Mouse (Mus musculus) forebrain, embryonic 14.5 days (tissue): Measurements from ENCODE around the gene Ing4. TPM values are rescaled to one million over a fixed set of nuclear protein-coding genes. Genes with fewer than 3 reads are reported as not detected.

Experiments used
- ATAC-seq: fragments of 200-750 bp; cut with Nextera tagmentation; 2 replicates; pipeline ENCODE4 v1.8.0; 2017; ENCODE audit warnings: mild to moderate bottlenecking, moderate library complexity
- DNase-seq: peaks from one replicate; pipeline ENCODE4 v3.0.0-alpha.2; 2015; ENCODE audit warnings: low spot score
- H3K27ac ChIP-seq: fragments of 300-500 bp; sonication (generic); 2 replicates; pipeline ENCODE4 v1.5.1; 2014; ENCODE audit warnings: low read depth, mild to moderate bottlenecking, control low read depth, low read length, moderate library complexity
- H3K27me3 ChIP-seq: fragments of 300-500 bp; sonication (generic); replicated peaks from 2 replicates; pipeline ENCODE4 v1.6.1; 2014; ENCODE audit warnings: low read length, control low read depth, mixed read lengths; ENCODE audit not compliant: control insufficient read depth, insufficient read depth
- H3K36me3 ChIP-seq: fragments of 300-500 bp; sonication (generic); 2 replicates; pipeline ENCODE4 v1.6.1; 2014; ENCODE audit warnings: low read length, control low read depth; ENCODE audit not compliant: control insufficient read depth, insufficient read depth
- H3K4me1 ChIP-seq: fragments of 300-500 bp; sonication (generic); 2 replicates; pipeline ENCODE4 v1.6.1; 2014; ENCODE audit warnings: antibody characterized with exemption, low read length, control low read depth; ENCODE audit not compliant: control insufficient read depth, insufficient read depth
- H3K4me2 ChIP-seq: fragments of 300-500 bp; sonication (generic); 2 replicates; pipeline ENCODE4 v1.6.1; 2014; ENCODE audit warnings: mild to moderate bottlenecking, control low read depth, low read length
- H3K4me3 ChIP-seq: fragments of 300-500 bp; sonication (generic); 2 replicates; pipeline ENCODE4 v1.5.1; 2014; ENCODE audit warnings: low read depth, low read length, control low read depth
- H3K9ac ChIP-seq: fragments of 300-500 bp; sonication (generic); 2 replicates; pipeline ENCODE4 v1.6.1; 2014; ENCODE audit warnings: mild to moderate bottlenecking, low read length, control low read depth, moderate library complexity
- H3K9me3 ChIP-seq: fragments of 300-500 bp; sonication (generic); replicated peaks from 2 replicates; pipeline ENCODE4 v1.6.1; 2016; ENCODE audit warnings: low read length, control low read depth, mixed read lengths; ENCODE audit not compliant: control insufficient read depth
- WGBS: fragments of 180-500 bp; shearing (Covaris S2); extraction: QIAGEN DNeasy Blood & Tissue Kit; methylation state at CpG from one replicate; pipeline ENCODE4 v1.1.7; 2014; 5-methylcytosine and 5-hydroxymethylcytosine counted together
- polyA plus RNA-seq: library from polyadenylated mRNA; unstranded; fragments of >200 nt; fragmentation: Nextera tagmentation; extraction: Ambion mirVana; gene quantifications from 2 replicates; pipeline ENCODE4 v1.2.1, GENCODE M21; 2014

The Ing4 gene
- polyA plus RNA-seq, result 178 and 181 TPM in 2 replicates

DNA sequence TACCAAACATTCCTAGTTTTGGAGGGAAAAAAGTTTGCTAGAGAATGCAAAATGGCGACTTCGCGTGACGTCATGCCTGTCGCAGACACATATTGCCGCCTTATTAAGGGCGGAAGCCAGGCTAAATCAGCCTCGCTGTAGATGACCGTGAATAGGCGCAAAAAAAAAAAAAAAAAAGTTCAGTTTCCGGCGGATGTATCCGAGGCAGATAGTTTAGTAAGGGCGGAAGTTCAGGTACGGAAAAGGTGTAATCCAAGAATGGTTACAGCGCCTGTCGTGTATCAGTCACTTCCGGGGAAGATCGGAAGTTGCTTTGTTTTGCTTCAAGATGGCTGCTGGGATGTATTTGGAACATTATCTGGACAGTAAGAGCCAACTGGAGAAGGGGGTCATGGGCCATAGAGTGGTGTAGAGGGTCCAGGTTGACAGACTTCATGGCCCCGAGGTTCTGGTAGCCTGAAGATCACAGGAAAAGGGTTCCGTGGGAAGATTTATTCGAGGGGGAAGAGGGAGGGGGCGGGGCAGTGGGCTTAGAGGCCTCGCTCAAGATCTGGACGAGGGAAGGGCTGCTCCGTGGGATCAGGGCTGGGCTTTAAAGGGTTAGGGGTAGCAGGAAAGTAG lies at the start of gene Ing4:
TSS of gene Ing4 (plus strand) at position 228 of the 621 bp plus-strand sequence.
- peak within 1 kb of the TSS; percentile 80 for H3K9ac ChIP-seq
- H3K27me3 ChIP-seq, result no peaks in the 10 kb centered on the region
- H3K9me3 ChIP-seq, result no peaks in the 10 kb centered on the region
- ATAC-seq, result peak; percentile 98
- WGBS, result under 1% methylated on average over 26 of the region's 26 CpGs
- peak; percentile 99 for DNase-seq
- H3K4me2 ChIP-seq, result peak within 1 kb of the TSS; percentile 90
- peaks cover 47% of the 10 kb centered on the region for H3K36me3 ChIP-seq
- peak within 1 kb of the TSS; percentile 81 for H3K27ac ChIP-seq
- peaks cover 6% of the 10 kb centered on the region; the same call in 1 of the 2 replicates for H3K4me1 ChIP-seq
- peak within 1 kb of the TSS; percentile 75 for H3K4me3 ChIP-seq

DNA sequence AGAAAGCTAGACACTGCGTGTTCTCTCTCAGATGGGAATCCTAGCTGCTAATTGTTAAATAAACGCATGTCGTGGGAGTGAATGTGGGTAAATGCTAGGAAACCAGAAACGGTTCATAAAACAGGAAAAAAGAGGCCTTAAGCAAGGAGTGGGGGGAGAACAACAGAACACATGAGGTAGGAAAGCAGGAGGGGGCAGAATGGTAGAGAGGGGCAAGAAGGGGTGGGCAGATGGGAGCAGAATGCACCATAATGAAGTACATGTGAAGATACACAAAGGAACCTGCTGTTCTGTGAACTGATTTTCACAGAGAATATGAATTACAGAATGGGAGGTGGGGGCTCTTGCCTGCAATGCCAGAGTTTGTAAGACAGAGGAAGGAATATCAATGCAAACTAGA lies 47.3 kb upstream of the Ing4 start:
- peak overlapping the region; percentile 66 for H3K27ac ChIP-seq
- peak; percentile 69 for DNase-seq
- no peaks in the 10 kb centered on the region for H3K9me3 ChIP-seq
- 75% methylated on average over 4 of the region's 4 CpGs for WGBS
- H3K4me3 ChIP-seq, result no peak overlapping the region
- peaks cover 5% of the 10 kb centered on the region for H3K4me1 ChIP-seq
- no peak overlapping the region for H3K4me2 ChIP-seq
- H3K36me3 ChIP-seq, result no peaks in the 10 kb centered on the region
- peaks cover 9% of the 10 kb centered on the region for H3K27me3 ChIP-seq
- peak; percentile 25; the same call in 1 of the 2 replicates for ATAC-seq
- H3K9ac ChIP-seq, result no peak overlapping the region

DNA sequence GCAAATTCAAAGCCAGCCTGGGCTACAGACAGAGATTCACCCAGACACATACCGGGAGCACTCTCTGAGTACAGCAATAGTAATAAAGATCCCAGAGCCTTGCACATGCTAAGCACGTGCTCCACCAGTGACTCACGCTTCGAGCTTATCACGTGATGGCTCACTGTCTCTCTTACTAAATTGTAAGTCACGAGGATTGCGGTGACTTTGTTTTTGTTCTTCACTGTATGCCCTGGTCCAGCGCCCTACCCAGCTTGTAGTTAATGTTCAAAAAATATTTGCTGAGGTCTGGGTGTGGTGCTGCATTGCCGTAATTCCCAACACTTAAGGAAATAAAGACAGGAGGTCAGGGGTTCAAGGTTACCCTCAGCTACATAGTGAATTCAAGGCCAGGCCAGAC lies 46.2 kb upstream of the Ing4 start:
- Histone ChIP-seq H3K9me3 (no peaks in the 10 kb centered on the region), H3K4me2 (no peak overlapping the region), H3K4me3 (no peak overlapping the region), H3K36me3 (no peaks in the 10 kb centered on the region), H3K9ac (no peak overlapping the region), H3K4me1 (peaks cover 5% of the 10 kb centered on the region), H3K27ac (no peak overlapping the region), H3K27me3 (peaks cover 12% of the 10 kb centered on the region)
- ATAC-seq (no peak), DNase-seq (no peak)
- 80% methylated on average over 9 of the region's 9 CpGs for WGBS

DNA sequence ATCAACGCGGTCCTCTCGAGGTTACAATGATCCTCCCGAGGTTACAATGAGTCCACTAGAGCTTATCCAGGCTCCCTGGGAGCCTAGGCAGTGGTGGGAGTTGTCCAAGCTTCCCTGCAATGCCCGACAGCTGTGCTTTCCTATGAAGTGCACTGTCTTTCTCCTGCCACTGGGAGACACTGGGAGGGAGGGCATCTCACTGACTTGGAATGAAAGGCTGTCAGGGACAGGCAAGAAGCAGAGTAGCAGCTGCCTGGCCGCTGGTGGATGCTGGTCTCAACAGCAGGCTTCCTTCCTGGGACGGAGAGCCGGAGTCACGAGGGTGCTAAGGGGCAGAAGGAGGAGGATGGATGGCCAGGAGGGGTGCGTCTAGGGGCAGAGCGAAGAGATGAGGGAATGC lies 45.7 kb upstream of the Ing4 start:
- Histone ChIP-seq H3K4me1 (peaks cover 5% of the 10 kb centered on the region), H3K36me3 (no peaks in the 10 kb centered on the region), H3K27ac (no peak overlapping the region), H3K4me2 (no peak overlapping the region), H3K9ac (peak overlapping the region; percentile 32; the same call in 1 of the 2 replicates), H3K4me3 (no peak overlapping the region), H3K27me3 (peaks cover 17% of the 10 kb centered on the region), H3K9me3 (no peaks in the 10 kb centered on the region)
- WGBS, result 12% methylated on average over 11 of the region's 11 CpGs
- ATAC-seq, result no peak
- peak; percentile 51 for DNase-seq

DNA sequence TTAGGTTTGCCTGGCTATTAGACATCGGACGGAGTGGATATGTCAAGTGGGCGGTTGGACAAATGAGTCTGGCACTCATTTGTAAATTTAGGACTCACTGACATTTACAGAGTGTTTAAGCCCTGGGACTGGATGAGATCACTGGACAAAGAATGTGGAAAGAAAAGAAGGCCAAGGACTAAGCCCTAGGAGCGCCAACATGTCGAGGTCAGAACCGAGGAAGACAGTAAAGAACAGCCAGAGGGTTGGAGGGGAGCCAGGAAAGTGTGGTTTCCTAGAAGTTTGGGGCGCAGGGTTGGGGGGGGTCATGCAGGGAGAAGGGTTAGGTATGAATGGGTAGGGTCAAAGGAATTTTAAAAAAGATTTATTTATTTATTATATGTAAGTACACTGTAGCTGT lies 44.3 kb upstream of the Ing4 start:
- Histone ChIP-seq H3K27me3 (peaks cover 25% of the 10 kb centered on the region), H3K9ac (no peak overlapping the region), H3K9me3 (no peaks in the 10 kb centered on the region), H3K4me1 (peaks cover 5% of the 10 kb centered on the region), H3K36me3 (no peaks in the 10 kb centered on the region), H3K4me2 (no peak overlapping the region), H3K4me3 (no peak overlapping the region), H3K27ac (no peak overlapping the region)
- ATAC-seq (no peak), DNase-seq (no peak)
- 80% methylated on average over 7 of the region's 7 CpGs for WGBS

DNA sequence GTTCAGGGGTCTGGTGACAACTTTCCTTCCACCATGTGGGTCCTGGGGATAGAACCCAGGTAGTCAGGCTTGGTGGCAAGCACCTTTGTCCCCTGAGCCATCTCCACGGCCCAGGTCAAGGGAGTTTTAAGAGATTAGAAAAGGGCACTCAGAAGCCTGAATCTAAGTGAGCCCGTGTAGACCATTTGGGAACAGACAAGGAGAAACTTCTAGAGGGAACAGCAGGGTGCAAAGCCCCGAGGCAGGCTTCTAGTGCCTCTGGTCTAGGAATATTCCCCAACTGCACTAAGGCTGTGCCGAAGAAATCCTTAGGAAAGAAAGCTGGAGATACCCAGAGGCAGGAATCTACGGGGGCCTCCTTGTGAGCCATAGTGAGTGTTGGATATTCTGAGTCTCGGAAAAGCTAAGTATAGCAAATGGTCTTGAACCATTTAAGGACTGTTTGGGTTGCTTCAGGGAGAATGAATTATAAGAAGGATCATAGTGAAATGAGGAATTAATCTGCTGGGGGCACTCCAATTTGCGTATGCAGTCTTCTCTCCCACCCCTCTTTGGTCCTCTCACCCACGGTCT lies 43.6 kb upstream of the Ing4 start:
- Histone ChIP-seq H3K4me3 (peak overlapping the region; percentile 70), H3K36me3 (no peaks in the 10 kb centered on the region), H3K9ac (peak overlapping the region; percentile 83), H3K9me3 (no peaks in the 10 kb centered on the region), H3K27ac (no peak overlapping the region), H3K4me2 (peak overlapping the region; percentile 94), H3K4me1 (peaks cover 5% of the 10 kb centered on the region), H3K27me3 (peaks cover 25% of the 10 kb centered on the region)
- ATAC-seq, result no peak
- no peak for DNase-seq
- WGBS, result 46% methylated on average over 8 of the region's 8 CpGs

DNA sequence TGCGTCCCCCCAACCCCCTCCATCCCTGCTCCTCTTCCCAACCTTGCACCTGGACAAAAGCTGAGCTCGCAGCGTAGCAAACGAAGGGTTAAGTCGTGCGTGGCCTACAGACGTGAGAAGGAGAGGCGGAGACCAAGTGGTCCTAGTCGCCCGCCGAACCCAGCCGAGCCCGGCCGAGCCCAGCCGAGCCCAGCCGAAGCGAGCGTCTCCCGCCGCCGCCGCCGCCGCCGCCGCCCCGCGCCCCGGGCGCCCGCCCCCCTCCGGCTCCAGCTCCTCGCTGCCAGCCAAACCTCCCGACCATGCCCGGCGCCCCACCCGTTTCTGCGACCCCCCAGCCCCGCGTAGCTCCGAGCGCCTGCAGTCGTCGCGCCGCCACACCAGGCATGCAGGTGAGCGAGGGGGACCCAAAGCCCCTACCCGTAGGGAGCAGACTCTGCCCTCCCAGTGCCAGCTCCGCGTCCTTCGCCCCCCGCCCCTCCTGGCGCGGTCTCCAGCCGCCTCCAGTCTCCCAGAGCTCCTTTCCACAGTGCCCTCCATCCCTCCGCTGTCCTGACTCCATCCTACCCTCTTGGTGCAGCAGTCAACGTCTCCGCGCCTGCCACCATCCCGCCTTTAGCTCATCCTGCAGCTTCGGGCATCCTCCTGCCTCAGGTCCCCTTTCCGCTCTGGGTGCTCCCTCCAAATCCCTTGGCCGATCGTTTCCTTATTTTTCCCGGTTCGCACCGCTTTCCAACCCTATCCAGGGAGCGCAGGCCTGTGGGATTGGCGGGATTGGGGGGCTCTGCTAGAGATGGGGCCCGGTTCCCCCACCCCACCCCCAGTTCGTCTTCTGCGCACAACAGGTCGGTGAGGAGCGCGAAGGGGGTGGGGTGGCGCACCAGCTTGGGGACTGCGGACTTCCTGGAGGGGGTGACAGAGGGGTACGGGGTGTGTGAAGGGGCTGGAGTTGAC lies 42.7 kb upstream of the Ing4 start, which contains the start of gene Pianp:
TSS of gene Pianp (plus strand) at position 144 of the 951 bp plus-strand sequence.
- H3K9me3 ChIP-seq, result no peaks in the 10 kb centered on the region
- peaks cover 25% of the 10 kb centered on the region for H3K27me3 ChIP-seq
- H3K4me1 ChIP-seq, result peaks cover 5% of the 10 kb centered on the region
- H3K36me3 ChIP-seq, result no peaks in the 10 kb centered on the region
- H3K4me2 ChIP-seq, result peak within 1 kb of the TSS; percentile 94
- ATAC-seq (peak; percentile 86), DNase-seq (peak; percentile 81)
- peak within 1 kb of the TSS; percentile 70 for H3K4me3 ChIP-seq
- peak within 1 kb of the TSS; percentile 83 for H3K9ac ChIP-seq
- 1% methylated on average over 45 of the region's 78 CpGs for WGBS
- peak within 1 kb of the TSS; percentile 55; the same call in 1 of the 2 replicates for H3K27ac ChIP-seq

DNA sequence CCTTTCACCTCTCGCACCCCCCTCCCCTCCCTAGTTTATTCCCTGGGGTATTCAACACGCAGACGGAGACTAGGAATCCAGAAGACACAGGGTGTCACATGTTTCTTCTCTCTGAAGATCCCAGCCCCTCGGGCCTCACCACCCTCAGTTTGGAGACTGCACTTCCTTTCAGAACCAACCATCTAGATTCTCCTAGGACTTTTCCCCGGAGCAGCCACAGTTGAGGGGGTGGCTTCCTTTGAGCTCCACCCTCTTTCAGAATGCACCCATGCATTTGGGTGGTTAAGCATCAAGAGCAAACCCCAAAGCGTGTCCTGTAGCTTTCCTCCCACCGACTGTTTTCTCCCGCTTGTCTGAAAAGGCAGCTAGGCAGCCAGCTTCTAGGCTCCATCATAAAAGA lies 41.5 kb upstream of the Ing4 start:
- H3K4me1 ChIP-seq, result peaks cover 5% of the 10 kb centered on the region
- peaks cover 28% of the 10 kb centered on the region for H3K27me3 ChIP-seq
- H3K9me3 ChIP-seq, result no peaks in the 10 kb centered on the region
- 13% methylated on average over 8 of the region's 8 CpGs for WGBS
- ATAC-seq (no peak), DNase-seq (no peak)
- H3K4me2 ChIP-seq, result peak overlapping the region; percentile 94
- H3K36me3 ChIP-seq, result no peaks in the 10 kb centered on the region
- peak overlapping the region; percentile 70 for H3K4me3 ChIP-seq
- no peak overlapping the region for H3K27ac ChIP-seq
- H3K9ac ChIP-seq, result peak overlapping the region; percentile 83
